Mouse (Mus musculus) CH12.LX (cell line): ENCODE data around the gene Sox4. TPM values are rescaled to one million over a fixed set of nuclear protein-coding genes. Genes with fewer than 3 reads are reported as not detected.

Experiments used
- DNase-seq: peaks from one replicate; pipeline ENCODE4 v3.0.0-alpha.2; 2013; ENCODE audit errors: extremely low read depth
- H3K27ac ChIP-seq: 2 replicates; pipeline ENCODE4 v1.5.1; 2012; ENCODE audit warnings: low read depth, mild to moderate bottlenecking, control low read depth, moderate library complexity; ENCODE audit not compliant: insufficient read depth
- H3K27me3 ChIP-seq: replicated peaks from 2 replicates; pipeline ENCODE3; 2012; ENCODE audit warnings: inconsistent platforms
- H3K36me3 ChIP-seq, 2 experiments: replicated peaks in 1 of 2; 2 replicates each; pipeline versions ENCODE3 to v1.6.1; 2012; ENCODE audit warnings: inconsistent platforms in 1 of 2, low read length in 1 of 2, mild to moderate bottlenecking in 1 of 2, mixed read lengths in 1 of 2, moderate library complexity in 1 of 2; ENCODE audit not compliant: control insufficient read depth in 1 of 2, insufficient read depth in 1 of 2
- H3K4me1 ChIP-seq, 2 experiments: 2 replicates each; pipeline ENCODE4 v1.6.1; 2012; ENCODE audit warnings: inconsistent platforms in 1 of 2, moderate library complexity in 1 of 2; ENCODE audit not compliant: insufficient read depth in 2 of 2, control insufficient read depth in 1 of 2
- H3K4me2 ChIP-seq: 2 replicates; pipeline ENCODE4 v1.6.1; 2012; ENCODE audit warnings: low read depth, mild to moderate bottlenecking, control low read depth; ENCODE audit not compliant: poor library complexity, insufficient read depth, severe bottlenecking
- H3K4me3 ChIP-seq, 3 experiments: fragments of 150-350 bp in 1 of 3; sonication (generic) in 1 of 3; replicated peaks in 1 of 3; 2 replicates each; pipeline versions ENCODE3 to v1.5.1; 2011 to 2012; ENCODE audit warnings: low read depth in 2 of 3, low read length in 2 of 3, mild to moderate bottlenecking in 2 of 3, moderate library complexity in 2 of 3, control low read depth in 1 of 3, improper control_type of control experiment in 1 of 3, inconsistent platforms in 1 of 3, mixed read lengths in 1 of 3; ENCODE audit not compliant: poor library complexity in 1 of 3
- H3K79me2 ChIP-seq: replicated peaks from 2 replicates; pipeline ENCODE4 v1.6.1; 2012; ENCODE audit warnings: mild to moderate bottlenecking, moderate library complexity; ENCODE audit not compliant: control insufficient read depth, poor library complexity, insufficient read depth, severe bottlenecking; ENCODE audit errors: extremely low read depth
- H3K9ac ChIP-seq: 2 replicates; pipeline ENCODE4 v1.6.1; 2012; ENCODE audit warnings: low read depth, mild to moderate bottlenecking, control low read depth, moderate library complexity; ENCODE audit not compliant: insufficient read depth
- H3K9me3 ChIP-seq: replicated peaks from 2 replicates; pipeline ENCODE3; 2012; ENCODE audit warnings: low read length, inconsistent platforms, mixed read lengths
- BHLHE40 ChIP-seq: IDR thresholded peaks from 2 replicates; pipeline ENCODE4 v1.6.1; 2011; ENCODE audit warnings: mild to moderate bottlenecking, low read depth, low read length, improper control_type of control experiment
- CTCF ChIP-seq, 2 experiments: IDR thresholded peaks in 1 of 2; conservative IDR thresholded peaks in 1 of 2; 2 replicates each; pipeline ENCODE4 v1.5.1; 2011 to 2012; ENCODE audit warnings: low read depth in 2 of 2, low read length in 2 of 2, improper control_type of control experiment in 1 of 2, inconsistent platforms in 1 of 2, mild to moderate bottlenecking in 1 of 2, moderate library complexity in 1 of 2
- EP300 ChIP-seq: IDR thresholded peaks from 2 replicates; pipeline ENCODE4 v1.6.1; 2011; ENCODE audit warnings: low read length, improper control_type of control experiment
- ETS1 ChIP-seq: conservative IDR thresholded peaks from 2 replicates; pipeline ENCODE4 v1.6.1; 2012; ENCODE audit warnings: low read depth, mild to moderate bottlenecking, inconsistent platforms, low read length, improper control_type of control experiment, moderate library complexity
- GABPA ChIP-seq: IDR thresholded peaks from 2 replicates; pipeline ENCODE4 v1.6.1; 2012; ENCODE audit warnings: low read depth, low read length, improper control_type of control experiment, inconsistent platforms; ENCODE audit not compliant: insufficient replicate concordance
- IRF4 ChIP-seq: IDR thresholded peaks from 2 replicates; pipeline ENCODE4 v1.6.1; 2014; ENCODE audit warnings: low read depth, mild to moderate bottlenecking, inconsistent platforms, low read length, improper control_type of control experiment
- JUN ChIP-seq: IDR thresholded peaks from 2 replicates; pipeline ENCODE4 v1.6.1; 2011; ENCODE audit warnings: low read depth, mild to moderate bottlenecking, low read length, improper control_type of control experiment, moderate library complexity; ENCODE audit not compliant: insufficient read depth
- KAT2A ChIP-seq: IDR thresholded peaks from 2 replicates; pipeline ENCODE4 v1.6.1; 2012; ENCODE audit warnings: low read length, improper control_type of control experiment, inconsistent platforms; ENCODE audit not compliant: insufficient replicate concordance
- MAFK ChIP-seq: IDR thresholded peaks from 2 replicates; pipeline ENCODE4 v1.6.1; 2011; ENCODE audit warnings: low read length, improper control_type of control experiment; ENCODE audit not compliant: insufficient replicate concordance
- MAX ChIP-seq: IDR thresholded peaks from 2 replicates; pipeline ENCODE4 v1.6.1; 2011; ENCODE audit warnings: low read length, improper control_type of control experiment
- MXI1 ChIP-seq: IDR thresholded peaks from 2 replicates; pipeline ENCODE4 v1.6.1; 2011; ENCODE audit warnings: mild to moderate bottlenecking, low read depth, low read length, improper control_type of control experiment
- MYC ChIP-seq: IDR thresholded peaks from 2 replicates; pipeline ENCODE4 v1.6.1; 2011; ENCODE audit warnings: low read depth, mild to moderate bottlenecking, improper control_type of control experiment, low read length
- PAX5 ChIP-seq: IDR thresholded peaks from 2 replicates; pipeline ENCODE4 v1.6.1; 2012; ENCODE audit warnings: low read length, inconsistent platforms, mixed read lengths
- POLR2AphosphoS2 ChIP-seq: IDR thresholded peaks from 2 replicates; pipeline ENCODE4 v1.6.1; 2011; ENCODE audit warnings: low read depth, low read length, improper control_type of control experiment
- RAD21 ChIP-seq: IDR thresholded peaks from 2 replicates; pipeline ENCODE4 v1.6.1; 2011; ENCODE audit warnings: low read depth, mild to moderate bottlenecking, low read length, improper control_type of control experiment, moderate library complexity
- RCOR1 ChIP-seq: conservative IDR thresholded peaks from 2 replicates; pipeline ENCODE4 v1.6.1; 2012; ENCODE audit warnings: low read depth, mild to moderate bottlenecking, inconsistent platforms, low read length, improper control_type of control experiment
- SIN3A ChIP-seq: IDR thresholded peaks from 2 replicates; pipeline ENCODE4 v1.6.1; 2012; ENCODE audit warnings: low read length, improper control_type of control experiment, inconsistent platforms
- SMC3 ChIP-seq: IDR thresholded peaks from 2 replicates; pipeline ENCODE4 v1.6.1; 2011; ENCODE audit warnings: low read depth, low read length, improper control_type of control experiment
- TBP ChIP-seq: conservative IDR thresholded peaks from 2 replicates; pipeline ENCODE4 v1.6.1; 2011; ENCODE audit warnings: low read depth, low read length, improper control_type of control experiment
- TCF12 ChIP-seq: IDR thresholded peaks from 2 replicates; pipeline ENCODE4 v1.6.1; 2014; ENCODE audit warnings: low read depth, mild to moderate bottlenecking, inconsistent platforms, low read length, improper control_type of control experiment
- USF1 ChIP-seq: IDR thresholded peaks from 2 replicates; pipeline ENCODE4 v1.6.1; 2014; ENCODE audit warnings: low read depth, mild to moderate bottlenecking, inconsistent platforms, low read length, improper control_type of control experiment
- USF2 ChIP-seq: conservative IDR thresholded peaks from 2 replicates; pipeline ENCODE4 v1.6.1; 2011; ENCODE audit warnings: low read depth, low read length, improper control_type of control experiment
- ZC3H11A ChIP-seq: IDR thresholded peaks from 2 replicates; pipeline ENCODE4 v1.6.1; 2012; ENCODE audit warnings: low read depth, mild to moderate bottlenecking, inconsistent platforms, low read length, improper control_type of control experiment
- ZKSCAN1 ChIP-seq: IDR thresholded peaks from 2 replicates; pipeline ENCODE4 v1.6.1; 2012; ENCODE audit warnings: low read depth, inconsistent platforms, low read length, improper control_type of control experiment, borderline replicate concordance
- ZMIZ1 ChIP-seq: IDR thresholded peaks from 2 replicates; pipeline ENCODE4 v1.6.1; 2012; ENCODE audit warnings: low read depth, mild to moderate bottlenecking, inconsistent platforms, low read length, improper control_type of control experiment
- ZNF384 ChIP-seq: IDR thresholded peaks from 2 replicates; pipeline ENCODE4 v1.6.1; 2012; ENCODE audit warnings: low read depth, low read length, improper control_type of control experiment, inconsistent platforms
- dilution Hi-C: fragments of 300-500 bp; cut with MboI; formaldehyde crosslinking; loops from 2 replicates; pipeline ENCODE4 v1.14.3; 2020; ENCODE audit warnings: low sequenced_read_pairs; ENCODE audit not compliant: extremely low pct_unique_long_range_greater_than_20kb, extremely low pct_ligation_motif_present
- in situ Hi-C: fragments of 300-500 bp; cut with MboI; formaldehyde crosslinking; loops from 3 replicates; pipeline ENCODE4 v1.14.3; 2019; ENCODE audit warnings: low sequenced_read_pairs, low pct_ligation_motif_present, low pct_unique_long_range_greater_than_20kb, mixed read lengths
- polyA plus RNA-seq: library from polyadenylated mRNA; unstranded; fragments of >175 nt; gene quantifications from 2 replicates; pipeline ENCODE4 v1.2.1, GENCODE M21; 2012; ENCODE audit warnings: low read depth; ENCODE audit not compliant: insufficient read length
- total RNA-seq, 2 experiments: library from RNA; depleted of rRNA; stranded (reverse); fragments of 300-350 nt in 1 of 2; fragments of >200 nt in 1 of 2; gene quantifications; 2 replicates each; pipeline ENCODE4 v1.2.3; 2012 to 2014

Gene Sox4
- total and polyA plus RNA-seq, 3 experiments, result not detected

DNA sequence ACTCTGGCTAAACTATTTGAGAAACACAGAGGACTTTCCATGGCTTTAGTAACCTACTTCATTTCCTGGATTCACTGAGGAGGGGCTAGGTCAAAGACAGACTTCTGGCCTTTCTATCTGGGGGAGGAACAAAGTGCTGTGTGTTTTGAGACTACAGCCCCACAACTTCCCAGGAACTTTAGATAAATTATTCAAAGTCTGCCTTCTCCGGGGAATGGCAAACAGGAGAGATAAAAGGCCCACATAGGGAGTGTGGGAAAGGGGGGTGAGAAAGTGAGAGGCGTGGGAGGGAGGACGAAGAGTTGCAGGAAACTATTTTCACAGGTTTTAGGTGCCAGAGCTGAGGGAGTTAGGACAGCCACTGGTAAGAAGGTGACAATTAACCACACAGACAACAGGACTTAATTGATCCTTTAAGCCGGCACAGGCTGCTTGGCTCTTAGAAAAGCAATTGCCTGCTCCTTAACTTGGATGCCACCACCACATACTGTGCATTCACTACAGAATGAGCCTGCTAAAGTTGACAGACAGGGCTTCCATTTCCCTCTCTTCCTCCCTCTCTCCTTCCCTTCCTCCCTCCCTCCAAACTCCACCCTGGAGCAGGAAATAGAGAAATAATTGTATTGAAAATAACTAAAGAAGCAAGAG is 11.4 kb downstream of the Sox4 start:
- no peaks in the 10 kb centered on the region for H3K36me3 ChIP-seq
- in situ Hi-C loops (no loop called here), dilution Hi-C loops (no loop called here)
- no peak for DNase-seq
- H3K4me1 ChIP-seq, result no peaks in the 10 kb centered on the region
- no peak overlapping the region for H3K9ac ChIP-seq
- TF ChIP-seq MYC (no peak), RAD21 (no peak), TCF12 (no peak), GABPA (no peak), POLR2AphosphoS2 (no peak), EP300 (no peak), USF2 (no peak), MXI1 (no peak), ZMIZ1 (no peak), PAX5 (no peak), ZNF384 (no peak)
- H3K4me3 ChIP-seq, result no peak overlapping the region
- no peaks in the 10 kb centered on the region for H3K79me2 ChIP-seq
- no peaks in the 10 kb centered on the region for H3K27me3 ChIP-seq
- H3K27ac ChIP-seq, result no peak overlapping the region
- no peak overlapping the region for H3K4me2 ChIP-seq
- no peaks in the 10 kb centered on the region for H3K9me3 ChIP-seq

DNA sequence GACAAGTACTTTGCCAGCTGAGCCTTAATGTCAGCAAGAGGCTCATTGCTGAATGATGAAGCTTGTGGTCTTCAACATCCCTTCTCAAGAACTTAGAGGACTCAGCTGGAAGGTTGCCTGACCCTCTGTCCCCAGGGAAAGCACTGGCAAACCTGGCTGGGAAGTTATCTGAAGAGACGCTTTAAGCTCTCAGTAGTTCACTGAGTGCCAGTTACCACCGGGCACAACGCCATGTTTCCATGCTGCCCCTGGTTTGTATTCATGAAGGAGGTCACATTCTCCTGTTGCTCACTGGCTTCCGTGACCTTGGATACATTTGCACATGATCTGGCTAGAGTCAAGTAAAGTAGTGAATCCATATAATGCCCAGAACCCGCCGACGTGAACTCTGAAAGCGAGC is 20.1 kb downstream of the Sox4 start:
- Histone ChIP-seq H3K4me2 (no peak overlapping the region), H3K79me2 (no peaks in the 10 kb centered on the region), H3K27me3 (no peaks in the 10 kb centered on the region), H3K4me3 (no peak overlapping the region), H3K9me3 (no peaks in the 10 kb centered on the region), H3K9ac (no peak overlapping the region), H3K36me3 (no peaks in the 10 kb centered on the region)
- in situ Hi-C loops, result no loop called here
- DNase-seq, result no peak
- TF ChIP-seq KAT2A, result no peak
- no peak for TF ChIP-seq ZC3H11A
- no peak for TF ChIP-seq ZMIZ1
- TF ChIP-seq CTCF (conservative IDR thresholded peaks at IDR 0.05 in 1 of 2, IDR thresholded peaks at IDR 0.05 in 1 of 2; ENCODE audit: low read depth in 2 of 2, low read length in 2 of 2), result no peak
- TF ChIP-seq ETS1, result no peak
- no peak for TF ChIP-seq TBP
- no peak for TF ChIP-seq ZKSCAN1
- TF ChIP-seq IRF4, result no peak
- no peak for TF ChIP-seq JUN
- no peak for TF ChIP-seq SMC3
- no peak for TF ChIP-seq EP300
- TF ChIP-seq RCOR1, result no peak
- no peak for TF ChIP-seq USF1
- no peak for TF ChIP-seq MAFK
- no peak for TF ChIP-seq BHLHE40
- TF ChIP-seq SIN3A, result no peak
- no peak for TF ChIP-seq MXI1
- TF ChIP-seq MAX, result no peak
- TF ChIP-seq, all 38 proteins: peak for 0
- dilution Hi-C loops, result no loop called here
- Histone ChIP-seq H3K4me1 (peaks cover 0 to 25% of the 10 kb centered on the region in 2 experiments; a peak in 2 of 4 replicates), H3K27ac (no peak overlapping the region)
